Mouse (Mus musculus) MEL (cell line): ENCODE measurements around the gene Adarb1. TPM values are rescaled to one million over a fixed set of nuclear protein-coding genes. Genes with fewer than 3 reads are reported as not detected.
A peak's percentile ranks its signal among the peaks of the same experiment; 100 is the strongest.

ENCODE experiments used
- DNase-seq: peaks from one replicate; pipeline ENCODE4 v3.0.0; 2011; ENCODE audit warnings: low read depth, low spot score
- H3K27ac ChIP-seq: 2 replicates; pipeline ENCODE4 v1.5.1; 2012; ENCODE audit warnings: low read depth, mild to moderate bottlenecking, control low read depth, low read length, moderate library complexity; ENCODE audit not compliant: control insufficient read depth
- H3K27me3 ChIP-seq, 2 experiments: fragments of 150-350 bp in 1 of 2; sonication (generic) in 1 of 2; 2 replicates each; pipeline ENCODE4 v1.6.1; 2012; ENCODE audit warnings: low read length in 2 of 2, mild to moderate bottlenecking in 2 of 2, improper control_type of control experiment in 1 of 2, moderate library complexity in 1 of 2; ENCODE audit not compliant: insufficient read depth in 2 of 2, control insufficient read depth in 1 of 2
- H3K36me3 ChIP-seq, 2 experiments: 2 replicates each; pipeline ENCODE4 v1.6.1; 2012 to 2014; ENCODE audit warnings: low read length in 2 of 2, improper control_type of control experiment in 1 of 2, inconsistent platforms in 1 of 2, mild to moderate bottlenecking in 1 of 2; ENCODE audit not compliant: insufficient read depth in 2 of 2, control insufficient read depth in 1 of 2
- H3K4me1 ChIP-seq, 2 experiments: fragments of 150-350 bp in 1 of 2; sonication (generic) in 1 of 2; 2 replicates each; pipeline ENCODE4 v1.6.1; 2012; ENCODE audit warnings: low read length in 2 of 2, improper control_type of control experiment in 1 of 2, mild to moderate bottlenecking in 1 of 2; ENCODE audit not compliant: insufficient read depth in 2 of 2, control insufficient read depth in 1 of 2
- H3K4me3 ChIP-seq, 2 experiments: fragments of 150-350 bp in 1 of 2; sonication (generic) in 1 of 2; 2 replicates each; pipeline ENCODE4 v1.5.1; 2012; ENCODE audit warnings: low read depth in 2 of 2, low read length in 2 of 2, mild to moderate bottlenecking in 2 of 2, moderate library complexity in 2 of 2, control low read depth in 1 of 2, improper control_type of control experiment in 1 of 2; ENCODE audit not compliant: control insufficient read depth in 1 of 2, insufficient read depth in 1 of 2
- H3K79me2 ChIP-seq: 2 replicates; pipeline ENCODE4 v1.6.1; 2012; ENCODE audit warnings: mild to moderate bottlenecking, low read length, moderate library complexity; ENCODE audit not compliant: control insufficient read depth, poor library complexity, insufficient read depth
- H3K9ac ChIP-seq: 2 replicates; pipeline ENCODE4 v1.6.1; 2012; ENCODE audit warnings: low read depth, mild to moderate bottlenecking, control low read depth, low read length, moderate library complexity; ENCODE audit not compliant: control insufficient read depth, poor library complexity, severe bottlenecking
- H3K9me3 ChIP-seq: fragments of 150-350 bp; sonication (generic); replicated peaks from 2 replicates; pipeline ENCODE4 v1.6.1; 2012; ENCODE audit warnings: mild to moderate bottlenecking, low read length, improper control_type of control experiment, moderate library complexity; ENCODE audit not compliant: insufficient read depth
- BHLHE40 ChIP-seq: IDR thresholded peaks from 2 replicates; pipeline ENCODE4 v1.6.1; 2012; ENCODE audit warnings: low read depth, mild to moderate bottlenecking, inconsistent platforms, low read length, improper control_type of control experiment, borderline replicate concordance
- CHD2 ChIP-seq: IDR thresholded peaks from 2 replicates; pipeline ENCODE4 v1.6.1; 2011; ENCODE audit warnings: low read length, improper control_type of control experiment
- CTCF ChIP-seq, 3 experiments: IDR thresholded peaks in 2 of 3; conservative IDR thresholded peaks in 1 of 3; 2 replicates each; pipeline ENCODE4 v1.5.1; 2011 to 2012; ENCODE audit warnings: low read length in 3 of 3, low read depth in 2 of 3, mild to moderate bottlenecking in 2 of 3, improper control_type of control experiment in 1 of 3, inconsistent platforms in 1 of 3, mixed read lengths in 1 of 3, moderate library complexity in 1 of 3; ENCODE audit not compliant: control insufficient read depth in 1 of 3, insufficient read depth in 1 of 3, poor library complexity in 1 of 3, severe bottlenecking in 1 of 3
- ELF1 ChIP-seq: IDR thresholded peaks from 2 replicates; pipeline ENCODE4 v1.6.1; 2014; ENCODE audit warnings: low read depth, mild to moderate bottlenecking, inconsistent platforms, low read length, improper control_type of control experiment, moderate library complexity
- EP300 ChIP-seq, 2 experiments: IDR thresholded peaks; 2 replicates each; pipeline ENCODE4 v1.6.1; 2011; ENCODE audit warnings: improper control_type of control experiment in 2 of 2, low read length in 2 of 2, low read depth in 1 of 2, mild to moderate bottlenecking in 1 of 2
- ETS1 ChIP-seq: IDR thresholded peaks from 2 replicates; pipeline ENCODE4 v1.6.1; 2012; ENCODE audit warnings: low read depth, mild to moderate bottlenecking, inconsistent platforms, low read length, improper control_type of control experiment, moderate library complexity
- GATA1 ChIP-seq: IDR thresholded peaks from 2 replicates; pipeline ENCODE4 v1.6.1; 2011; ENCODE audit warnings: low read depth, low read length, improper control_type of control experiment
- HCFC1 ChIP-seq: IDR thresholded peaks from 2 replicates; pipeline ENCODE4 v1.6.1; 2012; ENCODE audit warnings: low read depth, mild to moderate bottlenecking, inconsistent platforms, low read length, improper control_type of control experiment, moderate library complexity
- KAT2A ChIP-seq: conservative IDR thresholded peaks from 2 replicates; pipeline ENCODE4 v1.6.1; 2012; ENCODE audit warnings: low read depth, low read length, improper control_type of control experiment, inconsistent platforms
- MAX ChIP-seq: IDR thresholded peaks from 2 replicates; pipeline ENCODE4 v1.6.1; 2011; ENCODE audit warnings: low read length, improper control_type of control experiment
- MAZ ChIP-seq: IDR thresholded peaks from 2 replicates; pipeline ENCODE4 v1.6.1; 2012; ENCODE audit warnings: low read depth, mild to moderate bottlenecking, inconsistent platforms, low read length, improper control_type of control experiment
- MXI1 ChIP-seq: IDR thresholded peaks from 2 replicates; pipeline ENCODE4 v1.6.1; 2011; ENCODE audit warnings: mild to moderate bottlenecking, low read depth, low read length, improper control_type of control experiment
- MYB ChIP-seq: IDR thresholded peaks from 2 replicates; pipeline ENCODE4 v1.6.1; 2011; ENCODE audit warnings: mild to moderate bottlenecking, low read depth, low read length, improper control_type of control experiment
- NELFE ChIP-seq: IDR thresholded peaks from 2 replicates; pipeline ENCODE4 v1.6.1; 2011; ENCODE audit warnings: low read depth, low read length, improper control_type of control experiment
- NRF1 ChIP-seq: IDR thresholded peaks from 2 replicates; pipeline ENCODE4 v1.6.1; 2014; ENCODE audit warnings: low read depth, mild to moderate bottlenecking, inconsistent platforms, low read length, improper control_type of control experiment, moderate library complexity; ENCODE audit not compliant: poor library complexity, insufficient read depth, severe bottlenecking
- POLR2A ChIP-seq, 2 experiments: IDR thresholded peaks; 2 replicates each; pipeline ENCODE4 v1.6.1; 2011 to 2012; ENCODE audit warnings: low read length in 2 of 2, mild to moderate bottlenecking in 2 of 2, control low read depth in 1 of 2, improper control_type of control experiment in 1 of 2, low read depth in 1 of 2, moderate library complexity in 1 of 2; ENCODE audit not compliant: control insufficient read depth in 1 of 2, insufficient read depth in 1 of 2, poor library complexity in 1 of 2
- POLR2AphosphoS2 ChIP-seq: IDR thresholded peaks from 2 replicates; pipeline ENCODE4 v1.6.1; 2011; ENCODE audit warnings: low read length, improper control_type of control experiment
- POLR2AphosphoS5 ChIP-seq: IDR thresholded peaks from 2 replicates; pipeline ENCODE4 v1.6.1; 2012; ENCODE audit warnings: low read depth, borderline replicate concordance, mild to moderate bottlenecking, inconsistent platforms, low read length, moderate library complexity, mixed read lengths
- RAD21 ChIP-seq: IDR thresholded peaks from 2 replicates; pipeline ENCODE4 v1.6.1; 2011; ENCODE audit warnings: mild to moderate bottlenecking, low read depth, low read length, improper control_type of control experiment
- SIN3A ChIP-seq: IDR thresholded peaks from 2 replicates; pipeline ENCODE4 v1.6.1; 2012; ENCODE audit warnings: low read length, improper control_type of control experiment, inconsistent platforms
- TBP ChIP-seq: IDR thresholded peaks from 2 replicates; pipeline ENCODE4 v1.8.0; 2011; ENCODE audit warnings: low read depth, low read length, improper control_type of control experiment
- TCF12 ChIP-seq: IDR thresholded peaks from 2 replicates; pipeline ENCODE4 v1.6.1; 2014; ENCODE audit warnings: low read depth, mild to moderate bottlenecking, inconsistent platforms, low read length, improper control_type of control experiment, moderate library complexity
- UBTF ChIP-seq: IDR thresholded peaks from 2 replicates; pipeline ENCODE4 v1.6.1; 2012; ENCODE audit warnings: low read depth, mild to moderate bottlenecking, inconsistent platforms, low read length, improper control_type of control experiment, moderate library complexity, borderline replicate concordance; ENCODE audit not compliant: insufficient read depth
- USF1 ChIP-seq: IDR thresholded peaks from 2 replicates; pipeline ENCODE4 v1.6.1; 2014; ENCODE audit warnings: low read depth, mild to moderate bottlenecking, inconsistent platforms, low read length, improper control_type of control experiment, moderate library complexity
- USF2 ChIP-seq, 2 experiments: IDR thresholded peaks; 2 replicates each; pipeline ENCODE4 v1.6.1; 2011 to 2012; ENCODE audit warnings: improper control_type of control experiment in 2 of 2, low read length in 2 of 2, borderline replicate concordance in 1 of 2, inconsistent platforms in 1 of 2, low read depth in 1 of 2, mild to moderate bottlenecking in 1 of 2; ENCODE audit not compliant: insufficient read depth in 1 of 2
- ZKSCAN1 ChIP-seq: IDR thresholded peaks from 2 replicates; pipeline ENCODE4 v1.6.1; 2012; ENCODE audit warnings: low read depth, mild to moderate bottlenecking, inconsistent platforms, low read length, improper control_type of control experiment, moderate library complexity
- ZMIZ1 ChIP-seq: IDR thresholded peaks from 2 replicates; pipeline ENCODE4 v1.6.1; 2012; ENCODE audit warnings: low read depth, mild to moderate bottlenecking, inconsistent platforms, low read length, improper control_type of control experiment, moderate library complexity
- polyA plus RNA-seq, 2 experiments: library from polyadenylated mRNA; stranded (reverse) in 1 of 2; unstranded in 1 of 2; fragments of >175 nt in 1 of 2; fragments of >200 nt in 1 of 2; gene quantifications; 2 replicates each; pipeline versions ENCODE4 v1.2.1 to v1.2.4; 2012; ENCODE audit warnings: low replicate concordance in 2 of 2, low read depth in 1 of 2; ENCODE audit not compliant: insufficient read length in 2 of 2, insufficient read depth in 1 of 2, missing spikeins in 1 of 2
- total RNA-seq: library from RNA; depleted of rRNA; stranded (reverse); fragments of 300-350 nt; gene quantifications from 2 replicates; pipeline ENCODE4 v1.2.3, GENCODE M21; 2012

Gene Adarb1
- total and polyA plus RNA-seq, 3 experiments, result 2.4 to 3.8 TPM; not detected in 1

GRCm38 (mm10) chr10:77300237-77300933 lies 117.7 kb downstream of the Adarb1 start (continued):
- TF ChIP-seq CTCF (IDR thresholded peaks at IDR 0.05 in 2 of 3, conservative IDR thresholded peaks at IDR 0.05 in 1 of 3; ENCODE audit: control insufficient read depth in 1 of 3, insufficient read depth in 1 of 3, low read depth in 2 of 3, low read length in 3 of 3, poor library complexity in 1 of 3, severe bottlenecking in 1 of 3) (no peak), USF2 (IDR thresholded peaks at IDR 0.05; ENCODE audit: borderline replicate concordance in 1 of 2, insufficient read depth in 1 of 2, low read depth in 1 of 2, low read length in 2 of 2) (0 out of 4 replicates have a peak, but pooled peaks of 1 of the 2 experiments have one; percentile 27)

GRCm38 (mm10) chr10:77299194-77299593 lies 118.9 kb downstream of the Adarb1 start:
- peak; percentile 17 for DNase-seq
- peaks cover 13 to 29% of the 10 kb centered on the region in 2 experiments for H3K4me1 ChIP-seq
- H3K36me3 ChIP-seq, result peaks cover 0 to 21% of the 10 kb centered on the region in 2 experiments; a peak in 2 of 4 replicates
- H3K9me3 ChIP-seq, result no peaks in the 10 kb centered on the region
- TF ChIP-seq UBTF, result no peak
- no peak for TF ChIP-seq POLR2AphosphoS2
- TF ChIP-seq USF1, result no peak
- TF ChIP-seq, all 39 proteins: peak for 0
- Histone ChIP-seq H3K4me3 (no peak overlapping the region), H3K27ac (no peak overlapping the region), H3K79me2 (no peaks in the 10 kb centered on the region), H3K27me3 (peaks cover 0 to 2% of the 10 kb centered on the region in 2 experiments; a peak in 1 of 4 replicates), H3K9ac (no peak overlapping the region; the same call in 1 of the 2 replicates)

GRCm38 (mm10) chr10:77298621-77299020 lies 119.4 kb downstream of the Adarb1 start:
- no peaks in the 10 kb centered on the region for H3K9me3 ChIP-seq
- peak overlapping the region; percentile 13; the same call in 1 of the 2 replicates for H3K27ac ChIP-seq
- TF ChIP-seq NELFE, result no peak
- peak; percentile 64 for TF ChIP-seq ETS1
- peak; percentile 61 for TF ChIP-seq SIN3A
- TF ChIP-seq CHD2, result no peak
- TF ChIP-seq ZKSCAN1, result no peak
- TF ChIP-seq ZMIZ1, result no peak
- TF ChIP-seq TCF12, result no peak
- peak; percentile 58 for TF ChIP-seq GATA1
- peak; percentile 97 for TF ChIP-seq BHLHE40
- TF ChIP-seq KAT2A, result no peak
- no peak for TF ChIP-seq HCFC1
- TF ChIP-seq TBP, result peak; percentile 78
- TF ChIP-seq MXI1, result peak; percentile 79
- TF ChIP-seq NRF1, result no peak
- TF ChIP-seq UBTF, result no peak
- no peak; the same call in 1 of the 2 replicates for TF ChIP-seq MAX
- no peak for TF ChIP-seq ELF1
- TF ChIP-seq POLR2AphosphoS5, result no peak
- TF ChIP-seq POLR2A (IDR thresholded peaks at IDR 0.05; ENCODE audit: control insufficient read depth in 1 of 2, insufficient read depth in 1 of 2, low read depth in 1 of 2, low read length in 2 of 2, poor library complexity in 1 of 2), result no peak
- TF ChIP-seq CTCF (IDR thresholded peaks at IDR 0.05 in 2 of 3, conservative IDR thresholded peaks at IDR 0.05 in 1 of 3; ENCODE audit: control insufficient read depth in 1 of 3, insufficient read depth in 1 of 3, low read depth in 2 of 3, low read length in 3 of 3, poor library complexity in 1 of 3, severe bottlenecking in 1 of 3), result no peak
- TF ChIP-seq MAZ, result no peak
- no peak for TF ChIP-seq RAD21
- TF ChIP-seq MYB, result no peak
- TF ChIP-seq EP300 (IDR thresholded peaks at IDR 0.05; ENCODE audit: low read depth in 1 of 2, low read length in 2 of 2), result peak in 1 of 2 experiments; percentile 69; a peak in 2 of 4 replicates
- peaks cover 13 to 29% of the 10 kb centered on the region in 2 experiments for H3K4me1 ChIP-seq
- H3K9ac ChIP-seq, result peak overlapping the region; percentile 13; the same call in 1 of the 2 replicates
- peaks cover 0 to 21% of the 10 kb centered on the region in 2 experiments; a peak in 2 of 4 replicates for H3K36me3 ChIP-seq
- no peaks in the 10 kb centered on the region for H3K79me2 ChIP-seq
- peaks cover 0 to 2% of the 10 kb centered on the region in 2 experiments; a peak in 1 of 4 replicates for H3K27me3 ChIP-seq
- peak; percentile 82 for DNase-seq
- no peak overlapping the region for H3K4me3 ChIP-seq
